In genomic region chr8:84658951-84659350, GRCm38 (mm10) we compare ENCODE assay signal across 14 mouse cellular contexts. TPM values are rescaled to one million over a fixed set of nuclear protein-coding genes. Genes with fewer than 3 reads are reported as not detected.
DNase-seq lines count a peak whose midpoint lies in the region; ATAC-seq and TF ChIP-seq lines count a peak whose summit lies in the region.
"Had no signal": no experiment of that assay in that cellular context is flagged by ENCODE, and none has a peak within 500 bp of the region (broad histone marks: within the 10 kb centered on the region; RNA-seq: fewer than 3 reads in every experiment).

No protein-coding gene starts in this region.

- H3K36me3 ChIP-seq in kidney, embryonic 14.5 days (ENCODE audit: control insufficient read depth, insufficient read depth, low read length): no peaks in the 10 kb centered on the region
- H3K36me3 ChIP-seq in E14TG2a.4 (ENCODE audit: insufficient read depth, low read length): peaks cover 22% of the 10 kb centered on the region
- no peaks in the 10 kb centered on the region for H3K36me3 ChIP-seq in limb, embryonic 12.5 days
- H3K36me3 ChIP-seq: hindbrain, embryonic 12.5 days had no signal

- DNase-seq in kidney, adult 9 months: no peak
- DNase-seq in Muller cell, postnatal 12 days (ENCODE audit: inconsistent ontology term): peak; percentile 28
- DNase-seq in frontal cortex, postnatal 36 days (ENCODE audit: low spot score in 2 of 2): no peak
- DNase-seq in spleen, postnatal 10 days (ENCODE audit: low spot score in 2 of 2): no peak
- DNase-seq: adrenal gland, adult 2 months; forebrain, postnatal 0 days; left cerebral cortex, postnatal 4 days; midbrain, embryonic 14.5 days; spleen, adult 18-20 months had no signal

- H3K27ac ChIP-seq in kidney, embryonic 14.5 days (ENCODE audit: low read depth, low read length): peak overlapping the region; percentile 98; the same call in 1 of the 2 replicates
- H3K27ac ChIP-seq in limb, embryonic 12.5 days: peak overlapping the region; percentile 97; the same call in 1 of the 2 replicates

- H3K9me3 ChIP-seq in kidney, embryonic 14.5 days (ENCODE audit: control insufficient read depth, low read length): no peaks in the 10 kb centered on the region
- no peaks in the 10 kb centered on the region for H3K9me3 ChIP-seq in E14TG2a.4 (ENCODE audit: low read length)
- no peaks in the 10 kb centered on the region for H3K9me3 ChIP-seq in limb, embryonic 12.5 days
- H3K9me3 ChIP-seq: hindbrain, embryonic 12.5 days had no signal

- no peak overlapping the region for H3K4me2 ChIP-seq in kidney, embryonic 14.5 days (replicated peaks; ENCODE audit: low read depth, low read length)
- H3K4me2 ChIP-seq in limb, embryonic 12.5 days: no peak overlapping the region

- TF ChIP-seq CTCF in E14TG2a.4 (conservative IDR thresholded peaks at IDR 0.05; ENCODE audit: low read length): no peak

- no peaks in the 10 kb centered on the region for H3K27me3 ChIP-seq in kidney, embryonic 14.5 days (ENCODE audit: control insufficient read depth, insufficient read depth, low read length)
- no peaks in the 10 kb centered on the region for H3K27me3 ChIP-seq in E14TG2a.4 (ENCODE audit: insufficient read depth, low read length)
- H3K27me3 ChIP-seq in limb, embryonic 12.5 days: no peaks in the 10 kb centered on the region
- H3K27me3 ChIP-seq: hindbrain, embryonic 12.5 days had no signal

- ATAC-seq in kidney, embryonic 14.5 days (ENCODE audit: low FRiP score, low TSS enrichment): no peak
- ATAC-seq in limb, embryonic 12.5 days (ENCODE audit: insufficient number of reproducible peaks, insufficient read depth, low FRiP score, low TSS enrichment, low read depth): no peak
- no peak for ATAC-seq in monocyte, adult 5-6 weeks (replicated peaks; ENCODE audit: insufficient number of reproducible peaks, low FRiP score, low TSS enrichment, poor library complexity, severe bottlenecking)
- ATAC-seq: forebrain, postnatal 0 days had no signal

- WGBS in kidney, embryonic 14.5 days: 76% methylated on average over 1 of the region's 1 CpGs
- WGBS in limb, embryonic 12.5 days: 68% methylated on average over 1 of the region's 1 CpGs

- H3K4me3 ChIP-seq in kidney, embryonic 14.5 days (ENCODE audit: low read length): no peak overlapping the region
- peak overlapping the region; percentile 99 for H3K4me3 ChIP-seq in E14TG2a.4 (replicated peaks; ENCODE audit: low read length)
- H3K4me3 ChIP-seq in limb, embryonic 12.5 days (replicated peaks): no peak overlapping the region
- H3K4me3 ChIP-seq: hindbrain, embryonic 12.5 days had no signal

- H3K4me1 ChIP-seq in kidney, embryonic 14.5 days (ENCODE audit: control insufficient read depth, insufficient read depth, low read length): peaks cover 46% of the 10 kb centered on the region
- peaks cover 51% of the 10 kb centered on the region for H3K4me1 ChIP-seq in E14TG2a.4 (replicated peaks; ENCODE audit: low read depth, low read length)
- peaks cover 68% of the 10 kb centered on the region for H3K4me1 ChIP-seq in limb, embryonic 12.5 days (replicated peaks)

- no peak overlapping the region for H3K9ac ChIP-seq in kidney, embryonic 14.5 days (ENCODE audit: low read depth, low read length)
- H3K9ac ChIP-seq in limb, embryonic 12.5 days (replicated peaks): no peak overlapping the region
- H3K9ac ChIP-seq: forebrain, postnatal 0 days had no signal

RNA-seq across cellular contexts. Expression of gene Ier2, which starts 3.7 kb away (rescaled TPM):
- polyA plus RNA-seq in kidney, embryonic 14.5 days (2014; fragmentation: Nextera tagmentation; extraction: Ambion mirVana): 81.9 and 88.9 TPM in 2 replicates
- polyA plus RNA-seq in limb, embryonic 12.5 days (2016; fragmentation: Nextera tagmentation; extraction: Ambion mirVana): 134 and 144 TPM in 2 replicates
- total RNA-seq in monocyte, adult 5-6 weeks (2017): 92.1 to 198 TPM (median 119 TPM) in 3 replicates

RNA-seq across cellular contexts. Expression of gene Trmt1, which starts 27.2 kb away (rescaled TPM):
- polyA plus RNA-seq in kidney, embryonic 14.5 days (2014; fragmentation: Nextera tagmentation; extraction: Ambion mirVana): 65.4 and 82.3 TPM in 2 replicates
- 63.4 and 66.9 TPM in 2 replicates for polyA plus RNA-seq in limb, embryonic 12.5 days (2016; fragmentation: Nextera tagmentation; extraction: Ambion mirVana)
- 40.1 to 46.6 TPM (median 44.7 TPM) in 3 replicates for total RNA-seq in monocyte, adult 5-6 weeks (2017)

RNA-seq across cellular contexts. Expression of gene Nacc1, which starts 28.7 kb away (rescaled TPM):
- 28.1 and 33.1 TPM in 2 replicates for polyA plus RNA-seq in kidney, embryonic 14.5 days (2014; fragmentation: Nextera tagmentation; extraction: Ambion mirVana)
- 16.9 and 21.4 TPM in 2 replicates for polyA plus RNA-seq in limb, embryonic 12.5 days (2016; fragmentation: Nextera tagmentation; extraction: Ambion mirVana)
- total RNA-seq in monocyte, adult 5-6 weeks (2017): 29.0 to 50.5 TPM (median 36.3 TPM) in 3 replicates

RNA-seq across cellular contexts. Expression of gene Lyl1, which starts 42.3 kb away (rescaled TPM):
- 6.3 and 8.9 TPM in 2 replicates for polyA plus RNA-seq in kidney, embryonic 14.5 days (2014; fragmentation: Nextera tagmentation; extraction: Ambion mirVana)
- polyA plus RNA-seq in limb, embryonic 12.5 days (2016; fragmentation: Nextera tagmentation; extraction: Ambion mirVana): 3.7 and 4.7 TPM in 2 replicates
- 41.7 to 46.2 TPM (median 45.0 TPM) in 3 replicates for total RNA-seq in monocyte, adult 5-6 weeks (2017)
